Mouse (Mus musculus) erythroblast, embryonic 14.5 days (primary cell): ENCODE data around the gene Olfr1263. TPM values are rescaled to one million over a fixed set of nuclear protein-coding genes. Genes with fewer than 3 reads are reported as not detected.

Experiments
- H3K27me3 ChIP-seq: 2 replicates; pipeline ENCODE4 v1.6.1; 2012; ENCODE audit warnings: inconsistent platforms; ENCODE audit not compliant: control insufficient read depth
- H3K36me3 ChIP-seq: 2 replicates; pipeline ENCODE4 v1.6.1; 2012; ENCODE audit warnings: mild to moderate bottlenecking, inconsistent platforms; ENCODE audit not compliant: control insufficient read depth
- H3K4me1 ChIP-seq: 2 replicates; pipeline ENCODE4 v1.6.1; 2012; ENCODE audit warnings: inconsistent platforms; ENCODE audit not compliant: control insufficient read depth
- H3K4me3 ChIP-seq: replicated peaks from 2 replicates; pipeline ENCODE3; 2012; ENCODE audit warnings: moderate library complexity, mild to moderate bottlenecking, inconsistent platforms
- H3K9me3 ChIP-seq: 2 replicates; pipeline ENCODE4 v1.6.1; 2012; ENCODE audit warnings: low read length, inconsistent platforms, mixed read lengths; ENCODE audit not compliant: control insufficient read depth
- GATA1 ChIP-seq: IDR thresholded peaks from 2 replicates; pipeline ENCODE4 v1.6.1; 2012; ENCODE audit warnings: low read length, inconsistent platforms, mixed read lengths
- TAL1 ChIP-seq: IDR thresholded peaks from 3 replicates; pipeline ENCODE4 v1.6.1; 2012; ENCODE audit warnings: low read length, inconsistent platforms, mixed read lengths
- polyA plus RNA-seq: library from polyadenylated mRNA; stranded (reverse); fragments of >175 nt; gene quantifications from 2 replicates; pipeline ENCODE4 v1.2.3, GENCODE M21; 2012

Olfr1263 gene
- not detected in 2 replicates for polyA plus RNA-seq

DNA sequence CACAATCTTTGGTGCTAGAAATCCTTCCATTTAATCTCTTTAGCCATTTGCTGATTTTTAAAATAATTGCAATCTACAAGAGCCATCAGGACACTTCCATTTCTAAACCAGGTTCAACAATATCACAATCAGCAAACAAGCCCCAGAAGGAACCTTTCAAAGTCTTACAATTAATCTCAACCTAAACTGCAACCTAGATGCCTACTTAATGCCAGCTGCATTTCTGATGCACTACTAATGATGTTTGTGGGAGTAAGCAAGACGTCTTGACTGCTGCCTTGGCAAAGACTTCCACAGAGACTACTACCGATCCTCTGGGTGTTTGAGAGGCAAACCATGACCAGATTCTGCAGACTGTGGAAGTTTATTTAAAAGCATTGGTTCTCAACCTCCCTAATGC lies at the start of gene Olfr1263:
Gene Olfr1263, plus strand, starts transcription at position 301 of the 400 bp plus-strand sequence.
- Histone ChIP-seq H3K4me3 (no peak within 1 kb of the TSS), H3K9me3 (no peaks in the 10 kb centered on the region), H3K36me3 (no peaks in the 10 kb centered on the region), H3K4me1 (no peaks in the 10 kb centered on the region), H3K27me3 (no peaks in the 10 kb centered on the region)
- no peak for TF ChIP-seq GATA1
- TF ChIP-seq TAL1, result no peak

GRCm38 (mm10) chr2:89974184-89974583 lies 37.7 kb upstream of the Olfr1263 start, which contains the start of gene Olfr1260:
Gene Olfr1260, plus strand, starts transcription at chr2:89974340.
- Histone ChIP-seq H3K4me1 (no peaks in the 10 kb centered on the region), H3K27me3 (no peaks in the 10 kb centered on the region), H3K36me3 (no peaks in the 10 kb centered on the region), H3K4me3 (no peak within 1 kb of the TSS), H3K9me3 (no peaks in the 10 kb centered on the region; the same call in 1 of the 2 replicates)
- TF ChIP-seq TAL1, result no peak
- TF ChIP-seq GATA1, result no peak

DNA sequence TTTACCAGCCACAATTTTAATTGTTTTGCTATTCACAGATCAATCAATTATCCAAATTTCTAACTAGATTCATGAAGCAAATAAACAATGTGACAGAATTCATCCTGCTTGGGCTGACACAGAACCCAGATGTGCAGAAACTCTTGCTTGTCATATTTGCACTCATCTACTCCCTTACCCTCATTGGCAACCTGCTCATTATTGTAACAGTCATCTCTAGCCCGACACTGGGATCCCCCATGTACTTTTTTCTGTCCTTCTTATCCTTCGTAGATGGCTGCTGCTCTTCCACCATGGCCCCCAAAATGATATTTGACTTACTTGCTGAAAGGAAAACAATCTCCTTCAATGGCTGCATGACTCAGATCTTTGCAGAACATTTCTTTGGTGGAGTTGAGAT lies 34.2 kb upstream of the Olfr1263 start:
- Histone ChIP-seq H3K9me3 (no peaks in the 10 kb centered on the region; the same call in 1 of the 2 replicates), H3K4me1 (no peaks in the 10 kb centered on the region), H3K4me3 (no peak overlapping the region), H3K27me3 (no peaks in the 10 kb centered on the region), H3K36me3 (no peaks in the 10 kb centered on the region)
- TF ChIP-seq TAL1 (no peak), GATA1 (no peak)

GRCm38 (mm10) chr2:89990921-89991320 lies 21.0 kb upstream of the Olfr1263 start, which contains the start of gene Olfr1261:
Gene Olfr1261, plus strand, starts transcription at chr2:89991221.
- TF ChIP-seq GATA1 (no peak), TAL1 (no peak)
- H3K9me3 ChIP-seq, result no peaks in the 10 kb centered on the region
- H3K36me3 ChIP-seq, result no peaks in the 10 kb centered on the region
- no peak within 1 kb of the TSS for H3K4me3 ChIP-seq
- no peaks in the 10 kb centered on the region for H3K4me1 ChIP-seq
- no peaks in the 10 kb centered on the region for H3K27me3 ChIP-seq

GRCm38 (mm10) chr2:89999845-90000244 lies 12.1 kb upstream of the Olfr1263 start, which contains the start of gene Olfr1262:
Gene Olfr1262, plus strand, starts transcription at chr2:90000145.
- Histone ChIP-seq H3K4me3 (no peak within 1 kb of the TSS), H3K36me3 (no peaks in the 10 kb centered on the region), H3K27me3 (no peaks in the 10 kb centered on the region), H3K9me3 (no peaks in the 10 kb centered on the region), H3K4me1 (no peaks in the 10 kb centered on the region)
- no peak for TF ChIP-seq GATA1
- TF ChIP-seq TAL1, result no peak

DNA sequence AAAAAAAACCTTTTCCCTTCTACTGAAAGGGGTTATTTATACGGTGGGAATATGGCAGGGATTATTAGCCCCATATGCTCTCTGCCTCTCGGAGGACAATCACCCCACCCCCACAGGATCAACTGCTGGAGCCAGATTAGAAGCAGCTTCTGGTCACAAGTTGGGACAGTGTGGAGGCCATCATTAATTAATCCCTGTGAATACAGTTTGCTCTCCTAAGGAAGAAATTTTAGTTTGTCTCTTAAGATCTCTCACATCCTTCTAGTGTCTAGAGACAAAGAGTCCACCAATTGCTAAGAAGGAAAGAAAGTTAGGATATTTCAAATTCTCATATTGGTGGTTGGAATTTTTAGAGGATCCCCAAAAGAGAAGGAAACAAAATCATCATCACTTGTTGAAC lies 13.5 kb downstream of the Olfr1263 start, which contains the start of gene Olfr1264:
Gene Olfr1264, minus strand, starts transcription at position 101 of the 400 bp plus-strand sequence.
- no peaks in the 10 kb centered on the region for H3K4me1 ChIP-seq
- TF ChIP-seq TAL1 (no peak), GATA1 (no peak)
- peaks cover 4% of the 10 kb centered on the region; the same call in 1 of the 2 replicates for H3K9me3 ChIP-seq
- no peaks in the 10 kb centered on the region for H3K36me3 ChIP-seq
- no peak within 1 kb of the TSS for H3K4me3 ChIP-seq
- no peaks in the 10 kb centered on the region for H3K27me3 ChIP-seq

- no peak for TF ChIP-seq GATA1
- TF ChIP-seq TAL1, result no peak
- Histone ChIP-seq H3K4me1 (no peaks in the 10 kb centered on the region), H3K9me3 (no peaks in the 10 kb centered on the region; the same call in 1 of the 2 replicates), H3K27me3 (no peaks in the 10 kb centered on the region), H3K36me3 (no peaks in the 10 kb centered on the region), H3K4me3 (no peak within 1 kb of the TSS)
These were observed 23.1 kb downstream of the Olfr1263 start, which contains the start of gene Olfr1265 for GRCm38 (mm10) chr2:90035037-90035436. Gene Olfr1265, plus strand, starts transcription at chr2:90035337.

GRCm38 (mm10) chr2:90063494-90063893 lies 51.6 kb downstream of the Olfr1263 start, which contains the start of gene Olfr140:
Gene Olfr140, minus strand, starts transcription at chr2:90063594.
- Histone ChIP-seq H3K27me3 (no peaks in the 10 kb centered on the region), H3K4me3 (no peak within 1 kb of the TSS), H3K36me3 (no peaks in the 10 kb centered on the region), H3K4me1 (no peaks in the 10 kb centered on the region), H3K9me3 (no peaks in the 10 kb centered on the region)
- no peak for TF ChIP-seq GATA1
- TF ChIP-seq TAL1, result no peak

Other genes starting within 250 kb of the Olfr1263 start
- gene Olfr1254, start 218.5 kb upstream of the Olfr1263 start, polyA plus RNA-seq, result not detected in 2 replicates
- gene Olfr1255, start 200.1 kb upstream of the Olfr1263 start, polyA plus RNA-seq, result not detected in 2 replicates
- gene Olfr1256, start 170.6 kb upstream of the Olfr1263 start, polyA plus RNA-seq, result 0.02 TPM in 1 of 2 replicates, not detected in the other
- gene Olfr48, start 163.9 kb upstream of the Olfr1263 start, polyA plus RNA-seq, result not detected in 2 replicates
- gene Olfr1257, start 133.7 kb upstream of the Olfr1263 start, polyA plus RNA-seq, result not detected in 2 replicates
- not detected in 2 replicates for gene Olfr1258, start 84.8 kb upstream of the Olfr1263 start, polyA plus RNA-seq
- not detected in 2 replicates for gene Olfr1259, start 63.5 kb upstream of the Olfr1263 start, polyA plus RNA-seq
- 0.01 TPM in 1 of 2 replicates, not detected in the other for gene Olfr1260, start 37.8 kb upstream of the Olfr1263 start, polyA plus RNA-seq
- gene Olfr1261, start 20.9 kb upstream of the Olfr1263 start, polyA plus RNA-seq, result not detected in 2 replicates
- gene Olfr1262, start 12.0 kb upstream of the Olfr1263 start, polyA plus RNA-seq, result not detected in 2 replicates
- gene Olfr1264, start 13.4 kb downstream of the Olfr1263 start, polyA plus RNA-seq, result 0.01 TPM in 1 of 2 replicates, not detected in the other
- not detected in 2 replicates for gene Olfr1265, start 23.2 kb downstream of the Olfr1263 start, polyA plus RNA-seq
- gene Olfr140, start 51.5 kb downstream of the Olfr1263 start, polyA plus RNA-seq, result not detected in 2 replicates
- gene Olfr1269, start 109.3 kb downstream of the Olfr1263 start, polyA plus RNA-seq, result not detected in 2 replicates
- 0.01 TPM in 1 of 2 replicates, not detected in the other for gene Olfr32, start 130.2 kb downstream of the Olfr1263 start, polyA plus RNA-seq
- gene Olfr1270, start 141.0 kb downstream of the Olfr1263 start, polyA plus RNA-seq, result not detected in 2 replicates
- not detected in 2 replicates for gene Olfr1506, start 212.4 kb downstream of the Olfr1263 start, polyA plus RNA-seq
- gene Olfr142, start 245.5 kb downstream of the Olfr1263 start, polyA plus RNA-seq, result not detected in 2 replicates